Mouse (Mus musculus): Measurements from ENCODE around the gene Slc22a22.

DNA sequence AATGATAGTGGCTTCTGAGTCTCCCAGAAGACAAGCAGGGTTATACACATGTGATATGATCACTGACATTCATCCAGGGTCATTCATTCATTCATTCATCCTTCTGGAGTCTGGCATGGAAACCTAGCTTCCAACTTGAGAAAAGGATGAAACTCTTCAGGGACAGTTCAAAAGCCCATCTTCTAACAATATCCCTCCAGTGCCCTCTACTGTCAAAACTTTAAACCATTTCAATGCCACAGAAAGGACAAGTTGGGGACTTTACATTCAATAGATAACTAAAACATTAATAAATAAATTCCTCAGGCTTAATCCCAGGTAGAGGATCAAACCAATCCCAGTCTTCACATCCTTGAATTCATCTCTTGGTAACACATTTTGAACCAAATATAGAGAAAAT is 247.0 kb downstream of the Slc22a22 start:
- no peak; the same call in 1 of the 2 replicates for TF ChIP-seq CTCF (IDR thresholded peaks at IDR 0.05; ENCODE audit: low read depth)
- TF ChIP-seq EP300 (IDR thresholded peaks at IDR 0.05; ENCODE audit: low read depth): no peak
